Mouse (Mus musculus): ENCODE data around the gene Duoxa2. TPM values are rescaled to one million over a fixed set of nuclear protein-coding genes. Genes with fewer than 3 reads are reported as not detected.

The Duoxa2 gene
- total RNA-seq (2021): not detected
- long read RNA-seq, experiment 1: 0 reads
- long read RNA-seq, experiment 2: 0 reads

DNA sequence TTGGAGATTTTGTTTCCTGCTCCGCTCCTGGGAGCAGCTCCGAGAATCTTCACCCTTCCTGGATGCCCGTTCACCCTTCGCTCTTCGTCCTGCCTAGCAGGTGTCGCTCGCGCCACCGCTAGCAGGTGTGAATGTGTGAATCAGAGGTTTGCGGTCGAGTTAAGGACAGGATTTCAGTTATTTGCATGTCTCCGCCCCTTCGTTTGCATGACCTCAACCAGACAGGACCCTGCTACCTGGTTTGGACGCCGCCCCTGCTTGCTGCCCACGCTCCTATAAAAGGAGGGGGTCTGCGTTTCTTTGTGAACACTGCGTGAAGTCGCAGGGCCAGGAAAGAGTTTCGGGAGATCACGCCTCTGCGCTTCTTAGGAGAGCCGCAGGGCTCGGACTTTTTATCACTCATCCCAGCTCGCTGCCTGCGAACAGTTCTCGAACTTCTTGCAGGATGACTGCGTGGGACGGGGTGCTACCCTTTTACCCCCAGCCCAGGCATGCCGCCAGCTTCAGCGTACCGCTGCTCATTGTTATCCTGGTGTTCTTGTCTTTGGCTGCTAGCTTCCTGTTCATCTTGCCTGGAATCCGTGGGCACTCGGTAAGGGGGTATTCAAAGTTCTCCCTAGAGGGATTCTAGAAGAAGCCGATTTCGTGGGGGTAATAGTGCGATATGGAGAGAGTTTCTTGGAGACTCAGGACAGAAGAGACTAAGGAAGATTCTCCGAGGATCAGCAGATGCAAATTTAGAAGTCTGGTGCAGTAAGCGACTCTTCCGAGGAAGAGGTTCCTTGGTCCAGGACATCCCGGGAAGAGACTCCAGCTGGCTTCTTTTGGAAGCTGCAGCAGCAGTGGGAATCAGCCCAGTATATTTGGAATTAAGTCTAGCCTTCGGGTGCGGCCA, at the start of gene Duoxa2:
Duoxa2 (plus strand) TSS at position 305 of the 895 bp plus-strand sequence.
- no peak for DNase-seq (ENCODE audit: low spot score in 2 of 2)
- intact Hi-C loops (cut with DNase I): loop anchor here (5.0 kb wide), 1 partner anchor 52 kb away; no protein-coding TSS in a partner anchor

DNA sequence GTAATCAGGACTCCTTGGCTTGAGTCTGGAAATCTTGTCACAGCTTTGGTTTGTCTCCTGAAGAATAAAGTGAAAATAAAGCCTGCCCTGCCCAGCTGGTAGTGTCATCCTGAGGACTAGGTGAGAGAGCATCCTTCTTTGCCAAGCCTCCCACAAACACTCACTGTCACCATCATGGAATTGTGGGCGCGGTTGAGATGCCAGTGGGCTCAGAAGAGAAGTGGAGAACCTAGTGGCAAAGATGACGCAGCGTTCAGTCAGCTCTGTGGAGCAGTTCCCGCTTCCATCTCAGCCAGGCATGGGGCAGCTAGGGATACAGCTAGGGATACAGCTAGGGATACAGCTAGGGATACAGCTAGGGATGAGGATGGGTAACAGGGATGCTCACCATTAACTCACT, 42.7 kb upstream of the Duoxa2 start:
- intact Hi-C loops (cut with DNase I): no loop called here
- DNase-seq (ENCODE audit: low spot score in 2 of 2): peak; percentile 17 to 18

DNA sequence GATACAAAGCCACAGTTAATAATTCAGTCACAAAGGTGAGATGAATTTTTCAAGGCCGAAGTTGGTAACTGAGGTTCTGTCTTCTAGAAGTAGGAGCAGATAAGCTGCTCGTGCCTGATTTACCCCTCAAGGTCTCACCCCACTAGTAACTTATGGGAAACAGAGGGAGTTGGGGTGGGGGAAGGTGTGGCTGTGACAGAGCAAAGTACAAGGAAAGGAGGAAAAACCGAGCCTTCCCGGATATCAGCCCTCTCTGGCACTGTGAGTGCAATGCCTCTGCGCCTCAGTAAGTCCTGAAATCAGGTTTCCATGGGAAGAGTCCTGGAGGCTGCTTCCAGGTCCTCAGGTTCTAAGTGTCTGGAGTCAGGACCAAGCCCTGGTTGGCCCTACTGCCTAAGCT, 38.0 kb upstream of the Duoxa2 start:
- intact Hi-C loops (cut with DNase I): no loop called here

DNA sequence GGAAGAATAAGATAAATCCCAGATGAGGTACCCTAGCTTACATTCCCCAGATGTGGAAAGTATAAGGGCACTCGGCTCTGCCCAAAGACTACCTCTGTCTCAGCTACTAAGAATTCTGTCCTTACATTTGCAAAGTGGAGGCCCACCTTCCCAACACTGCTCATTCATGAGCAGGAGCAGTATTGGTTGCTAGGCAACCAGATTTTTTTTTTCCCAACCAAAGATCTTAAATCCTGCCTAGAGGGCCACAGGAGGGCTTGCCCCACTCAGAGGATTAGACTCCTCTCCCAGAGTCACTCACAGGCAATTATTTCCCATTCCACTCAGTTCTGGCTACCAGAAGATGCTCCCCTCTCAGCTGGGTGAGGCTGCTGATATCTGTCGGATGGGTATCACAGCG, 34.0 kb upstream of the Duoxa2 start:
- intact Hi-C loops (cut with DNase I): no loop called here
- DNase-seq (ENCODE audit: low spot score in 2 of 2): peak in 1 of 2 experiments; percentile 41

More for the DNA sequence above, 38.0 kb upstream of the Duoxa2 start:
- DNase-seq (ENCODE audit: low spot score in 2 of 2): no peak

DNA sequence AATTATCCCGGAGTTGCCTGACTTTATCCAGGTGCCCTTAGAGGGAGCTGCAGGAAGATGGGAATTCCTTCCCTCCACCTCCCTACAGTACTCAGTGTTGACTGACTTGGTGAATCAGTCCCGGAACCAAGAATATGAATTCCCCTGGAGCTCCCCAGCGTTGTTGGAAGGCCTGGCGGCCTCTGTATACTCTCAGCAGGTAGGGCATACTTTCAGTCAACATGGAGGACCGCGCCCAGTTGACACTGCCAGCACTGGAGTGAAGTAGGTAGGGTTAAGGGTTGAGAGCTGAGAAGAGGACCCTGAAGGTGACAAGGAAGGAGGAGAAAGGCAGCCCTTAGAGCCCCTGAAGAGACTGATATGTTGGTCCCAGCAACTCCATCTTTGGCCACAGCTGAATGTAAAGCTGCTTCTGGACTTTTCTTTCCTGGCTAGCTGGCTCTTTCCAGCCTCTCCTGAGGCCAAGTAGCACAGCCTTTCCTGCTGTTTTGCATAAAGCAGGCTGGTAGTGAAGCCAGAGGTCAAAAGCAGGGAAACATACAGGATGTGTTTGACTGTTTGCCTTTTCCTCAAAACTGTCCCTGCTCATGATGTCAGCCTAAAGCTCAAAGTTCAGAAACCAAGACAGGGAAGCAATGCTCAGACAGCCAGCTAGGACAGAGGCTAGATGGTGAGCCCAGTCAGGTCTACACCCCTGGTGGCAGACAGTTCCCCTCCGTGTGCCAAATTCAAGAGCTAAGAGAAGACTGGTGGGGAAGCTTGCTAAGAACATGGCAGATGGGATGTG, 32.1 kb upstream of the Duoxa2 start:
- intact Hi-C loops (cut with DNase I): no loop called here
- DNase-seq (ENCODE audit: low spot score in 2 of 2): no peak

DNA sequence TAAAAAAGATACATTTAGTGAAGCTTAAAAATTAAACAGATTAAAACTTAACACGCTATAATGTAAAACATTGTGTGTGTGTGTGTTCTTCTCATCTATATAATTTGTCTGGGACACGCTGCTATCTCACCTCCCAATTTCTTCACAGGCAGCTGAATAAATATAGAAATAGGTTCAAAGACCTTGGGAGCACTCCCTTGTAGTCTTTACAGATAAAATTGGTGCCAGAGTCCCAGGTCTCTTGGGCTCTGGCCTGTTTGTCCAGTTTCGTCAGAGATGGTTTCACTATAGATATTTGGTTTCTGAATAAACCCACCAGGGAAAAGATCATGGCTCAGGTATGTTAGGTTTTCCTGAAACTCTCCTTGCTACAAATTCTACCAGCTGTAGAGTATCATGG, 19.9 kb upstream of the Duoxa2 start:
- intact Hi-C loops (cut with DNase I): no loop called here
- DNase-seq (ENCODE audit: low spot score in 2 of 2): no peak

DNA sequence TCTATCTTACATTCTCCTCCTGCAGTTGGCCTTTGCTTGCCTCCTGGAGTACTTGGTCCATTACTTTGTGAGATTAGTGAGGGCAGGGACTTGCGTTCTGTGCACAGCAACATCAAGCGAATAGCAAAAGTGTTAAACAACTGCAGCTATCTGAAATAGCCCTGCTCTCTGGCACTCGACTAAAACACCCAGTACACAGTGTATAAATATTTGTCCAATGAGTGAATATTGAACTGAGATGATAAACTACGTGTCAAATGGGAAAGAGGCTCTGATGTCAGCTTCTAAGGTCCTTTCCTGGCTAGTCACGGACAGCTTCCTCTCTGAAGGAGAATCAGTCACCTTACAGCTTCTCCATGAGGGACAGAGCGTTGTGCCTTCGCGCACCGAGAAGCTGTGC, 14.6 kb upstream of the Duoxa2 start:
- no peak for DNase-seq (ENCODE audit: low spot score in 2 of 2)
- intact Hi-C loops (cut with DNase I): no loop called here

DNA sequence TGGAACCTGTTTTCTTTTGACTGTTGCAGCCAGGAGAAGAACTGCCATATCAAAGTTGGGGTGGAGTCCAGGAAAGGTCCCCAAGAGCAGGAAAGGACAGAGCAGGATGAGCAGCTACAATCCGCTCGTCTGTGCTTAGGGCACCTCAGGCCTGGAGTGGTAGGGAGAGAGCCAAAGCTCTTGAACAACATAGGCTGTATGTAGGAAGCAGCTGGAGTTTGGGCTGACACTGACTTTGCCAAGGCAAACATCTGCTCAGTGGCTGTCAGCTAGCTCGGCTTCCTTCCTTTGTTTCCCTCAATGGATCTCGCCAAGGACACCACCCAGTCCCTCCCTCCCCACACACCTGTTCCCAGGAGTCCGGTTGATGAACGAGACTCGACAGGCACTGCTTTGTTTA, 12.6 kb upstream of the Duoxa2 start:
- intact Hi-C loops (cut with DNase I): no loop called here
- DNase-seq (ENCODE audit: low spot score in 2 of 2): no peak

DNA sequence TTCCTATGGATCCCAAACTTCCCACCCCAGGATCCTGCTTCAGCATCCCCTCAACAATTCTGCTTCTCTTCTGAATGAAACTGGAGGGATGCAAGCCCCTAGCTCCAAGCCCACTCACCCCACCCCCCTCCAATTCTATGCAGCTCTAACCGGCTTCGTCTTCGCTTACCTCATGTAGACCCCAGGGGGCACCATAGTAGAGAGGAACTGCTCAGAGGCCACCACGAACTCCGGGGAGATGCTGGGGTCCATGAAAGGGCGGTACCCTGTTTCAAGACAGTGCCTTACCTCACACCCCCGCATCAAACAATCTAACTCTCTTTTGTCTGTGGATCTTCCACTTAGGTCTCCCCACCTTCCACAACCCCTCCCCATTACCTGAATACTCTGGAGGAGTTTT, 3.8 kb upstream of the Duoxa2 start:
- intact Hi-C loops (cut with DNase I): loop anchor here (5.0 kb wide), 1 partner anchor 48 kb away; no protein-coding TSS in a partner anchor
- no peak for DNase-seq (ENCODE audit: low spot score in 2 of 2)

DNA sequence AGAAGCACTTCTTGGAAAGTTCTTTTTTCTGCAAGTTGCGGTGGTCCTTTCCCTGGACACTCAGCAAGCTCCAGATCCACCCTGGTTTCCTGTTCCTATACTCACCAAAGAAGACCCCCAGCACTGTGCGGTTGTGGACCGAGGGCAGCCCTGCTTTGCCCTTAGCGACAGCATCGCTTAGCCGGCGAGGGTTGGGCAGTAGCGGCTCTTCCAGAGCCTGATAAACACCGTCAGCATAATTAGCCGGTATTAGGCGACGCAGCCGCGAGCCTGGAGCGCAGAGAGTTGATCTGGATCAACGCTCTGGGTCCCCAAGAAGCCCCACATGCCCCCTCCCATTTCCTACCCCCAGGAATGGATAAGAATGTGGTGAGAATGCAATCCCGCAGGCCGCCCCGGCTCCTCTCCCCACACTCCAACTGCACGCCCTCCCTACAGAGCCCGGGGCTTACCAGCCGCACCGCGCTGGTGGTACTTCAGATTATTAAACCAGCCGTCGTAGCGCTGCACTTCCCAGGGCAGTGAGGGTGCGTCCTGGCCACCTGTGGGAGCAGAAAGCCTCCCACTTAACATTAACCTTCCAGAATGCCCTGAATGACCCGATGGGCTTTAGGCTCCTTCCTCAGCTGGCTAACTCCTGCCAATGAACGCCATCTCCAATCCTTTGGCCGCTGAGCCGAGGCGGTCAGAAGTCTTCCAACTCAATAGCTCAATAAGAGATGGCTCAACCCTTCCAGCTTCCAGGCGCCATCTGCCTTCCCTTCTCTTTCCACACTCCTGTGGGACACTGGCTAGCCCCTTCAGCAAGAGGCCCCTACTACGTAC, 1.2 kb upstream of the Duoxa2 start:
- intact Hi-C loops (cut with DNase I): loop anchor here (5.0 kb wide), 1 partner anchor 50 kb away; no protein-coding TSS in a partner anchor

DNA sequence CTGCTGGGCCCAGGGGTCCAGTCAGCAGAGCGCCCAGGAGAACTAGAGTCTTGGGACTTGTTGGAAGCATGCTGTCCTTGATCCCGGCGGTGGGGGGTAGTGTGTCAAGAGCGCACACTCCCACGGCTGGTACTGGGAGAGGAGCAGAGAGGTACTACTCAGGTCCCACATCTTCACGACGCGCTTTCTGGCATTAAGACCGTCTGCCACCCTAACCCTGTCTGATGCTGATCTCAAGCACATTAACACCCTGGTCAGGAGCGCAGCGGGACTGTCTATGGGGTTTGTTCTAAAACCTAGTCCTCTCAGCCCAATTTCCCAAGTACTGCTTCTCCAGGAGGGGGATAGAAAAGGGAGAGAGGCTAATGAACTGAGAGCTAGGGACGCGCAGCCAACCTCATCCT, 602 bp upstream of the Duoxa2 start, which contains the start of gene Duox2:
Duox2 (minus strand) TSS at position 354 of the 404 bp plus-strand sequence.
- DNase-seq (ENCODE audit: low spot score in 2 of 2): no peak
- intact Hi-C loops (cut with DNase I): loop anchor here (5.0 kb wide), 1 partner anchor 51 kb away; no protein-coding TSS in a partner anchor

More for the DNA sequence above, 1.2 kb upstream of the Duoxa2 start:
- DNase-seq (ENCODE audit: low spot score in 2 of 2): no peak

DNA sequence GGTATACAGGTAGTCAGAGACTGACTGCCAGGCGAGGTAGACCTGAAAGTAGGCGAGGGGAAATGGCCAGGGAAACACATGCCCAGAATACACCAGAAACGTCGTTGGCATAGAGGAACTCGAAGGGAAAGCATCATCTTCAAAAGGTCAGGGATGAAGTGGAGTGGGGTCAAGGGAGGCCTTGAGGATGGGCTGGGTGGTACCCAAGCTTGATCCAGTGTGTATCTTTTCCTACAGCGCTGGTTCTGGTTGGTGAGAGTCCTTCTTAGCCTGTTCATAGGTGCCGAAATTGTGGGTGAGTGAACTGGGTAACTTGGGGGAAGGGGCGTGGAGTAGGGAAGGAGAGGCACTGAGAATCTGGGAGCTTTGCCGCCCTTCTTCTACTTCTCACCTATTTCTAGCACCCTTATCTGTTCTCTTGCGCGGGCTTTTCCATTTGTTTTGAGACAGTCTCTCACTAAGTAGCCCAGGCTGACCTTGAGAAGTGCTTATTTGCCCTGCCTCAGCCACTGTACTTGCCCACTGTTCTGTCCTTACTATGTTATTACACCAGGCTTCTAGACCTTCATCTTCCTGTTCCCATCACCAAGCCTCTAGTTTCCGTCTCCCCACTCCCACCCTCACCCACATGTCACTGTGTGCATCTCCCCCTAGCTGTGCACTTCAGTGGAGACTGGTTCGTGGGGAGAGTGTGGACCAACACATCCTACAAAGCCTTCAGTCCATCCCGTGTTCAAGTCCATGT, 1.4 kb downstream of the Duoxa2 start:
- no peak for DNase-seq (ENCODE audit: low spot score in 2 of 2)
- intact Hi-C loops (cut with DNase I): loop anchor here (5.0 to 10.0 kb wide), 2 partner anchors 53 to 255 kb away; no protein-coding TSS in a partner anchor

DNA sequence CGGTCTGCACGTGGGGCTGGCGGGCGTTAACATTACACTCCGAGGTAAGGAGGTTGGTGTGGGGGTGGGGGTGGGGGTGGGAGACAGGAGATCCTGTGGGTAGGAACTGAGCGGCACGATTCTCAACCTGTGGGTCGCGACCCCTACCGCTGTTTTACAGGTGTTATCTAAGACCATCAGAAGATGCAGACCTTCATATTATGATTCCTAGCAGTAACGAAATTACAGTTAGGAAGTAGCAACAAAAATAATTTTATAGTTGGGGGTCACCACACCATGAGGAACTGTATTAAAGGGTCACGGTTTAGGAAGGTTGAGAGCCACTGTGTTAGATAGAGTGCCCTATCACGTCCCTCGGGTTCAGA, 1.9 kb downstream of the Duoxa2 start:
- no peak for DNase-seq (ENCODE audit: low spot score in 2 of 2)
- intact Hi-C loops (cut with DNase I): loop anchor here (10.0 kb wide), 1 partner anchor 254 kb away; no protein-coding TSS in a partner anchor

DNA sequence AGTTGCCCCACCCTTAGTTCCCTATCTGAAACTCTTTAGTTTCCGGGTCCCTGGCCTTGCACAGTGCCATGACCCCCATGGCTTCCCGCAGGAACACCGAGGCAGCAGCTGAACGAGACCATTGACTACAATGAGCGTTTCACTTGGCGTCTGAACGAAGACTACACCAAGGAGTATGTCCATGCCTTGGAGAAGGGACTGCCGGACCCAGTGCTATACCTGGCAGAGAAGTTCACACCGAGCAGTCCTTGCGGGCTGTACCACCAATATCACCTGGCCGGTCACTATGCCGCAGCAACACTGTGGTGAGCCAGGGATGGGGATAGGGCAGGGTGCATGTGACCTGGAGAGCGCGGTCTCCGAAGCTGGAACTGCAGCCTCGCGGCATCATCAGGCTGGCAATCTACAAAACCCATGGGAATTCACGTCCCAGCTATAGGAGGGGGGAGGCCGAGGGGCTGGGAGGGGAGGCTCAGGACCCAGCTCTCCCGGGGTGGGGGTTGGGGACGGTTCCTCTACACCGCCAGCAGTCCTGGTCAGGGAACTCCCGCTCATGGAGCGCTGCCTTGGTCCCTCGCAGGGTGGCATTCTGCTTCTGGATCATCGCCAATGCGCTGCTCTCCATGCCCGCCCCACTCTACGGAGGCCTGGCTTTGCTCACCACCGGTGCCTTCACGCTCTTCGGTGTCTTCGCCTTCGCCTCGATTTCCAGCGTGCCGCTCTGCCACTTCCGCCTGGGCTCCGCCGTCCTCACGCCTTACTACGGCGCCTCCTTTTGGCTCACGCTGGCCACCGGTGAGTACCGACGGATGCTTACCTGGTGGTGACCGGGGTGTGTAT, 2.6 kb downstream of the Duoxa2 start:
- intact Hi-C loops (cut with DNase I): loop anchor here (10.0 kb wide), 1 partner anchor 254 kb away; no protein-coding TSS in a partner anchor
- peak; percentile 30 to 35 for DNase-seq (ENCODE audit: low spot score in 2 of 2)

DNA sequence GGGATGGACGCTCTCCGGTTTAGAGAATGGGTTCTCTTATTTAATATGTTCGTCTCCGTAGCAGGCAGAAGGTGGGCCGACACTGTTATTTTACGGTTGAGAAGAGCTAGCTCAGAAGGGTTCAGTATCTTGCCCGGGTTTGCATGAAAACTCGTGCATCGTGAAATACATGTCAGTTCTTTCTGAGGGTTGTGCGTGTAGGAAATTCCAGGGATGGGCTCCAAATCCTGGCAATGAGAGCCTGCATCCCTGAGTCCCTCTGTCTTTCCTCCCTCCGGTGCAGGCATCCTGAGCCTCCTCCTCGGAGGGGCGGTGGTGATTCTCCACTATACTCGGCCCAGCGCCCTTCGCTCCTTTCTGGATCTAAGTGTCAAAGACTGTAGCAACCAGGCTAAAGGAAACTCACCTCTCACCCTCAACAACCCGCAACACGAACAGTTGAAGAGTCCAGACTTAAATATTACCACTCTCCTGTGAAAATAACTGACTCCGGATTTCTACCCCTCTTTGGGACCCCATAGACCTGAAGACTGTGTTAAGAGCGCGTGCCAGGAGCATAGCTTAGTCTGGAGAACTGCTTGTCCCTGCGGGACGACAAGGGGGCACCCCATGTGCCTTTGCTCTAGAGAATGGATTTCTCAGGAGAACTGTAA, 3.3 kb downstream of the Duoxa2 start:
- intact Hi-C loops (cut with DNase I): loop anchor here (2.0 to 10.0 kb wide), 2 partner anchors 107 to 253 kb away; no protein-coding TSS in a partner anchor
- DNase-seq (ENCODE audit: low spot score in 2 of 2): no peak

DNA sequence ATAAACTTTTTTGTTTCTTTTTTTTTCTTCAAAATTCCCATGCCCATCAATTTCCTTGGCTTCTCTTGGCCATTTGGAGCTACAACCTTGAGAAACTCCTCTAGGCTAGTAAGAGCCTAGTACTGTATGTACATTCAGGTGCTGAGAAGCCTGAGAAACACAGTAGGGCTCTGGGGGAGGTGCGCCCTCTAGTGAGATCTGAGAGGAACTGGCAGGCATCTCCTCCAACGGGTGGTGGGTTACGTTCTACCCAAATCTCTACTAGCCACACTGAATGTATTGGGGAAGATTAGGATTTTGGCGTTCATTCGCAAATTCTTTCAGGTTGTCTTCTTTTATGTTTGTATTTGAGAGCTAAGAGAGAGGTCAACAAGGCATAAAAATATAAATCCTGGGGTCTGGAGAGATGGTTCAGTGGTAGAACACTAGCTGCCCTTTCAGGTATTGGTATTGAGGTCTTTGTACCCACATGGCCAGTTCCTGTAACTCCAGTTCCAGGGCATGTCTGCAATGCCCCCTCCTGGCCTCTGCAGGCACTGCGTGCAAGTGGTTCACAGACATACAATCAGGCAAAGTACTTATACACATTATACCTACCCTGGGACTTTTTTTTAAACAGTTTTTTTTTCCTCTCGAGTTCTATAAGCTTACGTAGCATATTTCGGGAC, 4.0 kb downstream of the Duoxa2 start:
- DNase-seq (ENCODE audit: low spot score in 2 of 2): peak; percentile 62 to 77
- intact Hi-C loops (cut with DNase I): loop anchor here (2.0 to 10.0 kb wide), 2 partner anchors 108 to 252 kb away; no protein-coding TSS in a partner anchor

Data from left cerebral cortex, postnatal 14 days (tissue).